Mouse (Mus musculus) G1E-ER4 (cell line): Measurements from ENCODE around the gene Gbf1. TPM values are rescaled to one million over a fixed set of nuclear protein-coding genes. Genes with fewer than 3 reads are reported as not detected.

Source experiments
- GATA1 ChIP-seq: IDR thresholded peaks from one replicate; pipeline ENCODE4 v1.8.0; 2012; ENCODE audit warnings: low read length, inconsistent platforms
- polyA plus RNA-seq: library from polyadenylated mRNA; stranded (reverse); fragments of >175 nt; gene quantifications from 2 replicates; pipeline ENCODE4 v1.2.3, GENCODE M21; 2012

The Gbf1 gene
- polyA plus RNA-seq, 1 experiment = 315 TPM

GRCm38 (mm10) chr19:46303251-46304215, 151.2 kb downstream of the Gbf1 start:
- no peak for TF ChIP-seq GATA1

DNA sequence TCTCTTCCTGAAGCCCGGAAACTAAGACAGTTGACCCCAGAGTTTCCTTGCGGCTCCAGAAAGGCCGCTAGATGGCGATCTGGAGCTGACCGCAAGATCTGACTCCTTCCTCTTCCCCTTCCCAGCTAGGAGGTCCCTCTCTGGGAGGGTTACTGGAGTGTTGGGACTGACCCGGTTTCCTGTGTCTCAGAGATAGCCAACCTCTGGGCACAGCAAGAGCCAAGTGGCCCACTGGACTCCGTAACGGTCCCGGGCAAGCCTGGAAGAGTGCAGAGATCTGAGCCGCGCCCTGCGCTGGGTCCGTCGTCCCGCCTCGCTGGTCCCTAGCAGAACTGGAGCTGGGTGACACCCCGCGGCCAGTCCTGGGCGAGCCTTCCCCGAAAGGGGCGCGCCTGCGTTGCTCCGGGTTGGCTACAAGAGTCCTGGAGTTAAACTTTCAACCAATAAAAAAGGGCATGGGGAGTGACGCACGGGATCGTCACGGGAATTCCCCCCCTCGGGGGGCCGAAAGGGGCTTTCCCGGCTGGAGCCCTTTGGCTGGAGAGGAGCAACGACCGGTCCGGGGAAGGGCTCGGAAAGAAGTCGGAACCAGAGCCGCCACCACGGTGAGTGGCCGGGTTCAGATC, 152.0 kb downstream of the Gbf1 start, which contains the start of gene Nfkb2:
TSS of gene Nfkb2 (plus strand) at position 105 of the 626 bp plus-strand sequence.
- no peak for TF ChIP-seq GATA1

DNA sequence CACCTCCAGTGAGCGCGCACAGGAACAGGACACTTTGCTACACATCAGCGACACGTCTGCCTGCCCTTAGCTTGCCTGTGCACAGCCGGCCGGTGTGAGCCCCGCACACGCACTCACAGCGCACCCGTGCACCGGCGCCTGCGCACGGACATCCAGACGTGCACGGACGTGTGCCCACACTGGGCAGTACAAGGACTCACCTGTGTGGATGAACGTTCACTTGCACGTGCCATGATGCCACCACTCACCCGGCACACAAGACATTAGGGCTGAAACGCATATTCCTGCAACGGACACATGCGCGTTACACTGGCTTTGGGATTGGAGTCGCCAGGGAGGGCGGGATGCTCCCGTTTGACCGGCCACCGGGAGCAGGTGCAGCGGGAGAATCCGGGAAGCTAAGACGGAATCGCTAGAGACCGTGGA, 152.6 kb downstream of the Gbf1 start:
- TF ChIP-seq GATA1 = no peak

- no peak for TF ChIP-seq GATA1
Observed at GRCm38 (mm10) chr19:46305432-46306267, 153.3 kb downstream of the Gbf1 start.

DNA sequence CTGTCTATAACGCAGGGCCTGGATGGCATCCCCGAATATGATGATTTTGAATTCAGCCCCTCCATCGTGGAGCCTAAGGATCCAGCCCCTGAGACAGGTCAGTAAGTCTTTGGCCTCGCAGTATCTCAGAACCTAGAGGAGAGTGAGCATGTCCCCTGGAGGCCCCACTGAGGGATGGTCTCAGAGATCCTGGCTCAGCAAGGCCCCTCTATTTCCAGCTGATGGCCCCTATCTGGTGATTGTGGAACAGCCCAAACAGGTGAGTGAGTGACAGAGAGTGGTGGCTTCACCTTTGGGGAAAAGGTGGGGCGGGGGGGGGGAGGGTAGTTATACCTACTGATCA, 153.9 kb downstream of the Gbf1 start:
- TF ChIP-seq GATA1 = no peak

DNA sequence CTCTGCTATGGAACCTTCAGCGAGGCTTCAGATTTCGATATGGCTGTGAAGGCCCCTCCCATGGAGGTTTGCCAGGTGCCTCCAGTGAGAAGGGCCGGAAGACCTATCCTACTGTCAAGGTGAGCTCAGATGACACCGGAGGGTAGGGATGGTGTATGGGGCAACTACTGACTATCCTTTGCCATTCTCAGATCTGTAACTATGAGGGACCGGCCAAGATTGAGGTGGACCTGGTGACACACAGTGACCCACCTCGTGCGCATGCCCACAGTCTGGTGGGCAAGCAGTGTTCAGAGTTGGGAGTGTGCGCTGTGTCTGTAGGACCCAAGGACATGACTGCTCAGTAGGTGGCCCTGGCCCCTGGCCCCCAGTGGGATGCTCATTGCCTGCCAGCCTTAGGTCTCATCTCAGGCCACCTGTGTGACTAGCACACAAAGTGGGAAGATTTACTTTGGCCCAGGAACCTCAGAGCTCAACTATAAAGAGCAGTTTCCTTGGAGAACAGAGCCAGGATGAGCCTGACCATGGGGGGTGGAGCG, 154.5 kb downstream of the Gbf1 start:
- TF ChIP-seq GATA1 = no peak

DNA sequence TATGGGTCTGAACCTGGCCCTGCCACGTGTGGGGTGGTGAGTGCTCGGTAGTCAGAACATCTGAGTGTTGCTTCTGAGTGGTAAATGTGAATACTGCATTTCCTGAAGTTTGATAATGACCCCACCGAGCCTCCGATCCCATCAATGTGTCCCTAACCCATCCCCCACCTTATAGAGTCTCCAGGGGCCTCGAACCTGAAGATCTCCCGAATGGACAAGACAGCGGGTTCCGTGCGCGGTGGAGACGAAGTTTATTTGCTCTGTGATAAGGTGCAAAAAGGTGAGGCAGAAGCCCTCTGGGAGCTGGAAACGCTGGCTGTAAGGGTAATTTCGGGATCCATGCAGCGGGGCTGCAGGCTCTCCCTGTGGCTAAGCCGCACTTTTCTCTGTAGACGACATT, 155.5 kb downstream of the Gbf1 start:
- no peak for TF ChIP-seq GATA1

- no peak for TF ChIP-seq GATA1
Observed at GRCm38 (mm10) chr19:46308303-46308702, 156.0 kb downstream of the Gbf1 start.

- TF ChIP-seq GATA1 = no peak
Observed at GRCm38 (mm10) chr19:46308706-46309435, 156.6 kb downstream of the Gbf1 start.

- no peak for TF ChIP-seq GATA1
Observed at GRCm38 (mm10) chr19:46309651-46310305, 157.5 kb downstream of the Gbf1 start.

GRCm38 (mm10) chr19:46310312-46310865, 158.1 kb downstream of the Gbf1 start:
- TF ChIP-seq GATA1 = no peak

GRCm38 (mm10) chr19:46311341-46311740, 159.0 kb downstream of the Gbf1 start:
- TF ChIP-seq GATA1 = no peak

GRCm38 (mm10) chr19:46312566-46312965, 160.3 kb downstream of the Gbf1 start:
- TF ChIP-seq GATA1 = no peak

DNA sequence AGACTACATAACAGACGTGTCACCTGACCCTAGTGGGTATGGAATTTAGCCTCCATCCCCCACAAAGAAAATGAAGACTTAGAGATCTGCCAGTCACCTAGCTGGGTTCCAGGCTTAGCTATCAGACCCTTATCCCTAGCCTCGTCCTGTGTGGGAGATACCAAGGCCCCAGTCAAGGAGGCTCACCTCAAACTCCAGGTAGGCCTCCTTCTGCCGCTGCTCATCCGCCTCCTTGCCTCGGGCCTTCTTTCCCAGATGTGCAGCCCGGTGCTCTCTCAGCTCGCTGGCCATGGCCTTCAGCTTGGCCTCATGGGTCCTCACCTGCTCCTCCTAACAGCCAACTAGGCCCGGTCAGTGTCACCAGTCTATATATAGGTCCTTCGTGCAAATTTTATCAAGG, 160.8 kb downstream of the Gbf1 start:
- TF ChIP-seq GATA1 = no peak

GRCm38 (mm10) chr19:46313591-46313990, 161.3 kb downstream of the Gbf1 start:
- no peak for TF ChIP-seq GATA1
